Mouse (Mus musculus): ENCODE measurements around the gene Mta1. TPM values are rescaled to one million over a fixed set of nuclear protein-coding genes. Genes with fewer than 3 reads are reported as not detected.

Mta1 gene
- polyA plus RNA-seq, 1 experiment from 2014 or later = 3.8 TPM

- Histone ChIP-seq H3K4me3 (replicated peaks) (no peak overlapping the region), H3K4me2 (peak overlapping the region; percentile 80), H3K27ac (replicated peaks) (no peak overlapping the region), H3K9ac (no peak overlapping the region), H3K36me3 (replicated peaks) (no peaks in the 10 kb centered on the region), H3K4me1 (replicated peaks) (peaks cover 79% of the 10 kb centered on the region), H3K9me3 (replicated peaks) (no peaks in the 10 kb centered on the region), H3K27me3 (peaks cover 82% of the 10 kb centered on the region)
- WGBS (ENCODE audit: insufficient replicate concordance) = 53% methylated on average over 8 of the region's 8 CpGs
- no peak for ATAC-seq (ENCODE audit: insufficient read depth)
Observed at GRCm38 (mm10) chr12:113151046-113151445, 53.0 kb downstream of the Mta1 start.

DNA sequence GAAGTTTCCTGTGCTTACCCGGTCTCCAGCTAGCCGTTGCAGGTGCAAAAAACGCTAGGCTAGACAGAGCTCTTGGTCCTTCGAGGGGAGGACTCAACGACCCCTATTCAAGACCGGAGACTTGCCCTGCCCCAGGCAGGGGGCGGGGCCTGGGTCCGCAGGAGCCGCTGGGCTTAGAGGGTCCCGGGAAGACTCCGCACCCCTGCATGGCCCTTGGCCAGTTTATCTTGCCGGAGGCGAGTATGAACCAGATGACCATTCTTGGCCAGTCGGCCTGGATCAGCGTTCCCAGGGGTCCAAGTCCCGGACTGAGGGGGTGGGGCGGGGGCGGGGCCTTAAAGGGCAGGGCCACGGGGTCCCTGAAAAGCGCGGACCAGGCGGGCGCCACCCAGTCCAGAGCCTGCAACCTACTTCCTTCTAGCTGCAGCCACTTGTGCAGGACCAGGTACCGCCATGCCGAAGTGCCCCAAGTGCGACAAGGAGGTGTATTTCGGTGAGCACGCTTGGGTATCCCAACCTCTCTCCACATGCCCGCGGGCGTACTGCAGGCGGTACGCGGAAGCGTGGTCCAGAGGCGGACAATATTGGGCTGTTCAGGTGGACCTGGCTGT is 53.7 kb downstream of the Mta1 start:
- Histone ChIP-seq H3K4me3 (replicated peaks) (peak overlapping the region; percentile 55), H3K4me1 (replicated peaks) (peaks cover 75% of the 10 kb centered on the region), H3K9me3 (replicated peaks) (no peaks in the 10 kb centered on the region), H3K27ac (replicated peaks) (no peak overlapping the region), H3K27me3 (peaks cover 75% of the 10 kb centered on the region), H3K9ac (peak overlapping the region; percentile 42; the same call in 1 of the 2 replicates), H3K4me2 (peak overlapping the region; percentile 80), H3K36me3 (replicated peaks) (no peaks in the 10 kb centered on the region)
- WGBS (ENCODE audit: insufficient replicate concordance) = under 1% methylated on average over 36 of the region's 36 CpGs
- no peak for ATAC-seq (ENCODE audit: insufficient read depth)

- Histone ChIP-seq H3K4me3 (replicated peaks) (peak overlapping the region; percentile 55), H3K4me2 (peak overlapping the region; percentile 80), H3K4me1 (replicated peaks) (peaks cover 75% of the 10 kb centered on the region), H3K27me3 (peaks cover 70% of the 10 kb centered on the region), H3K9me3 (replicated peaks) (no peaks in the 10 kb centered on the region), H3K36me3 (replicated peaks) (no peaks in the 10 kb centered on the region), H3K27ac (replicated peaks) (no peak overlapping the region), H3K9ac (peak overlapping the region; percentile 42; the same call in 1 of the 2 replicates)
- no peak for ATAC-seq (ENCODE audit: insufficient read depth)
- WGBS (ENCODE audit: insufficient replicate concordance) = 7% methylated on average over 19 of the region's 19 CpGs
Observed at GRCm38 (mm10) chr12:113152272-113152661, 54.2 kb downstream of the Mta1 start.

GRCm38 (mm10) chr12:113152991-113153525 is 55.0 kb downstream of the Mta1 start:
- 75% methylated on average over 6 of the region's 6 CpGs for WGBS (ENCODE audit: insufficient replicate concordance)
- Histone ChIP-seq H3K36me3 (replicated peaks) (no peaks in the 10 kb centered on the region), H3K4me1 (replicated peaks) (peaks cover 69% of the 10 kb centered on the region), H3K9me3 (replicated peaks) (no peaks in the 10 kb centered on the region), H3K9ac (no peak overlapping the region), H3K4me2 (peak overlapping the region; percentile 80), H3K27me3 (peaks cover 62% of the 10 kb centered on the region), H3K4me3 (replicated peaks) (no peak overlapping the region), H3K27ac (replicated peaks) (no peak overlapping the region)
- no peak for ATAC-seq (ENCODE audit: insufficient read depth)

DNA sequence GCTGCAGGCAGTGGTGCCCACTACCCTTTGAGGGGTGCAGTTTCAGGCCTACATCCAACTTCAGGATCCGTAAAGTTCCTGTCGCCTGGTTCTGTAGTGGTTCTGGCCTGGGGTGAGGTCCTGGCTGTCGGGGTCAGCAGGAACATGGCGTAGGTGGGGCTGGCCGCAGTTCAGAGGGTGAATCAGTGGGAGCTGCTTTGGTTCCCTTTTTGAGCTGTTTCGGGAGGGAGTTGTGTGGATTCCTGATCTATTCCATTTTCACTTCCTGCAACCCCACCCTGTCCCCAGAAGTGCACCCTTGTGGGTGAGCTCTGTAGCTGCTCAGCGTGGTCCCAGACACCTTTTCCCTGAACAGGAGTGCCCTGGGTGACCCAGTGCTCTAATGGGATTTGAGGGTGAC is 55.9 kb downstream of the Mta1 start:
- H3K4me1 ChIP-seq (replicated peaks) = peaks cover 60% of the 10 kb centered on the region
- no peak overlapping the region for H3K4me3 ChIP-seq (replicated peaks)
- peaks cover 53% of the 10 kb centered on the region for H3K27me3 ChIP-seq
- no peak overlapping the region; the same call in 1 of the 2 replicates for H3K4me2 ChIP-seq
- no peaks in the 10 kb centered on the region for H3K36me3 ChIP-seq (replicated peaks)
- no peak overlapping the region for H3K9ac ChIP-seq
- H3K9me3 ChIP-seq (replicated peaks) = no peaks in the 10 kb centered on the region
- 81% methylated on average over 7 of the region's 7 CpGs for WGBS (ENCODE audit: insufficient replicate concordance)
- H3K27ac ChIP-seq (replicated peaks) = peak overlapping the region; percentile 24; the same call in 1 of the 2 replicates
- no peak for ATAC-seq (ENCODE audit: insufficient read depth)

- Histone ChIP-seq H3K9ac (peak overlapping the region; percentile 65; the same call in 1 of the 2 replicates), H3K4me1 (replicated peaks) (peaks cover 60% of the 10 kb centered on the region), H3K36me3 (replicated peaks) (0 out of 2 replicates have a peak, but pooled peaks cover 2% of the 10 kb centered on the region), H3K4me2 (peak overlapping the region; percentile 95), H3K9me3 (replicated peaks) (no peaks in the 10 kb centered on the region), H3K27ac (replicated peaks) (no peak overlapping the region), H3K4me3 (replicated peaks) (peak overlapping the region; percentile 82), H3K27me3 (peaks cover 45% of the 10 kb centered on the region)
- ATAC-seq (ENCODE audit: insufficient read depth) = no peak
- 80% methylated on average over 6 of the region's 6 CpGs for WGBS (ENCODE audit: insufficient replicate concordance)
Observed at GRCm38 (mm10) chr12:113154747-113155075, 56.6 kb downstream of the Mta1 start.

- Histone ChIP-seq H3K4me2 (peak overlapping the region; percentile 95), H3K4me1 (replicated peaks) (peaks cover 57% of the 10 kb centered on the region), H3K9me3 (replicated peaks) (no peaks in the 10 kb centered on the region), H3K36me3 (replicated peaks) (0 out of 2 replicates have a peak, but pooled peaks cover 6% of the 10 kb centered on the region), H3K4me3 (replicated peaks) (peak overlapping the region; percentile 82), H3K27me3 (peaks cover 41% of the 10 kb centered on the region), H3K27ac (replicated peaks) (peak overlapping the region; percentile 62), H3K9ac (peak overlapping the region; percentile 65)
- 6% methylated on average over 32 of the region's 32 CpGs for WGBS (ENCODE audit: insufficient replicate concordance)
- ATAC-seq (ENCODE audit: insufficient read depth) = no peak
Observed at GRCm38 (mm10) chr12:113155076-113155771, 57.1 kb downstream of the Mta1 start.

GRCm38 (mm10) chr12:113155887-113156539 is 57.9 kb downstream of the Mta1 start, which contains the start of gene Tedc1:
Tedc1 (plus strand) TSS chr12:113156421.
- under 1% methylated on average over 46 of the region's 46 CpGs for WGBS (ENCODE audit: insufficient replicate concordance)
- peak within 1 kb of the TSS; percentile 76 for H3K27ac ChIP-seq (replicated peaks)
- H3K9me3 ChIP-seq (replicated peaks) = no peaks in the 10 kb centered on the region
- peak within 1 kb of the TSS; percentile 81 for H3K9ac ChIP-seq
- 0 out of 2 replicates have a peak, but pooled peaks cover 9% of the 10 kb centered on the region for H3K36me3 ChIP-seq (replicated peaks)
- peak within 1 kb of the TSS; percentile 95 for H3K4me2 ChIP-seq
- peaks cover 49% of the 10 kb centered on the region for H3K4me1 ChIP-seq (replicated peaks)
- H3K27me3 ChIP-seq = peaks cover 33% of the 10 kb centered on the region
- peak within 1 kb of the TSS; percentile 82 for H3K4me3 ChIP-seq (replicated peaks)
- ATAC-seq (ENCODE audit: insufficient read depth) = peak; percentile 96

GRCm38 (mm10) chr12:113156540-113156929 is 58.5 kb downstream of the Mta1 start:
- peak; percentile 16; the same call in 1 of the 2 replicates for ATAC-seq (ENCODE audit: insufficient read depth)
- WGBS (ENCODE audit: insufficient replicate concordance) = 1% methylated on average over 23 of the region's 23 CpGs
- H3K4me3 ChIP-seq (replicated peaks) = peak overlapping the region; percentile 82
- H3K4me1 ChIP-seq (replicated peaks) = peaks cover 44% of the 10 kb centered on the region
- peak overlapping the region; percentile 95 for H3K4me2 ChIP-seq
- peaks cover 9% of the 10 kb centered on the region; the same call in 1 of the 2 replicates for H3K36me3 ChIP-seq (replicated peaks)
- H3K27me3 ChIP-seq = peaks cover 28% of the 10 kb centered on the region
- H3K9me3 ChIP-seq (replicated peaks) = no peaks in the 10 kb centered on the region
- H3K9ac ChIP-seq = peak overlapping the region; percentile 81
- H3K27ac ChIP-seq (replicated peaks) = peak overlapping the region; percentile 76

DNA sequence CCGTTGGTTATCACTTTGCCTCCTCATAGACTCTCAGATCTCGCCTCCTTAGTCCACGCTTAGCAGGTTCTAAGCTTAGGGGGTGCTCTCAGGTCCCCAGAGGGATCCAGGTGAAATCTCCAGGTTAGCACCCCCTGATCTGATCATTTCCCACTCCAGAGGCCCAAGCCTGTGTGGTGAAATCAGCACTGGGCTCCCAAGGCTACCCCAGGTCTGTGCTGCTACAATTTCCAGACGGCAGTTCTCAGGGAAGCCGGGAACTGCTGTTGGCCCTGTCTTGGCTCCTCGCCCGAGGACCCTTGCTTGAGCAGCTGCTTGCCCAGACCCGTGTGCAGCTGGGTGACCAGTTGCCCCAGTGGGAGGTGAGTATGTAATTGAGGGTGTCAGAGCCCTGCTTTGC is 58.9 kb downstream of the Mta1 start:
- Histone ChIP-seq H3K27me3 (peaks cover 23% of the 10 kb centered on the region), H3K36me3 (replicated peaks) (peaks cover 9% of the 10 kb centered on the region; the same call in 1 of the 2 replicates), H3K27ac (replicated peaks) (no peak overlapping the region), H3K9me3 (replicated peaks) (no peaks in the 10 kb centered on the region), H3K9ac (peak overlapping the region; percentile 81), H3K4me2 (peak overlapping the region; percentile 95), H3K4me1 (replicated peaks) (peaks cover 39% of the 10 kb centered on the region), H3K4me3 (replicated peaks) (peak overlapping the region; percentile 82)
- WGBS (ENCODE audit: insufficient replicate concordance) = 46% methylated on average over 8 of the region's 8 CpGs
- ATAC-seq (ENCODE audit: insufficient read depth) = no peak

DNA sequence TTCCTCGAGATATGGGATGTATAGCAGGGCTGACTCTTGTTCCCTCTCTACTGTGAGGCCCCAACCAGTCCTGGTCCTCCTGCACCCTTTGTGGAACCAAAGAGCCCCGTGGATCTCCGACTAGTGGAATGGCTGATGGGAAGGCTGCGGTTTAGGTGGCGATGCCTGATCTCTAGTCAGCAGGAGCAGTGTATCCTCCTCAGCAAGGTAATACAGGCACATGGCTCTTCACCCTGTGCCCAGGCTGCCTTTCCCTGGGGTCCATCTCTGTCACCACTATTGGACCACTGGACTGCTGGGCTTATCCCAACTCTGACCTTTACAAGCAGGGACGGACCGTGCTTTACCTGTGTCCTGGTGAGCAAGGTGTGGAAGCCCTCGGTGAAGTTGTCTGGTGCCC is 59.4 kb downstream of the Mta1 start:
- Histone ChIP-seq H3K4me3 (replicated peaks) (peak overlapping the region; percentile 82), H3K27me3 (peaks cover 18% of the 10 kb centered on the region), H3K27ac (replicated peaks) (no peak overlapping the region), H3K36me3 (replicated peaks) (peaks cover 9% of the 10 kb centered on the region; the same call in 1 of the 2 replicates), H3K9me3 (replicated peaks) (no peaks in the 10 kb centered on the region), H3K4me1 (replicated peaks) (peaks cover 34% of the 10 kb centered on the region), H3K9ac (peak overlapping the region; percentile 81), H3K4me2 (peak overlapping the region; percentile 95)
- WGBS (ENCODE audit: insufficient replicate concordance) = 89% methylated on average over 8 of the region's 8 CpGs
- no peak for ATAC-seq (ENCODE audit: insufficient read depth)

All from liver, embryonic 15.5 days (tissue).